Mouse (Mus musculus): ENCODE data around the gene Fancc.

GRCm38 (mm10) chr13:63524608-63525570 is 27.8 kb upstream of the Fancc start:
- no peak for TF ChIP-seq CTCF (IDR thresholded peaks at IDR 0.05; ENCODE audit: borderline replicate concordance, control insufficient read depth, extremely low read depth, insufficient read depth, low read length, poor library complexity)
- TF ChIP-seq POLR2A (IDR thresholded peaks at IDR 0.05; ENCODE audit: control insufficient read depth, extremely low read depth, insufficient read depth, low read length, poor library complexity) = no peak
